Mouse (Mus musculus): Measurements from ENCODE around the gene Dpm2.

The Dpm2 gene

DNA sequence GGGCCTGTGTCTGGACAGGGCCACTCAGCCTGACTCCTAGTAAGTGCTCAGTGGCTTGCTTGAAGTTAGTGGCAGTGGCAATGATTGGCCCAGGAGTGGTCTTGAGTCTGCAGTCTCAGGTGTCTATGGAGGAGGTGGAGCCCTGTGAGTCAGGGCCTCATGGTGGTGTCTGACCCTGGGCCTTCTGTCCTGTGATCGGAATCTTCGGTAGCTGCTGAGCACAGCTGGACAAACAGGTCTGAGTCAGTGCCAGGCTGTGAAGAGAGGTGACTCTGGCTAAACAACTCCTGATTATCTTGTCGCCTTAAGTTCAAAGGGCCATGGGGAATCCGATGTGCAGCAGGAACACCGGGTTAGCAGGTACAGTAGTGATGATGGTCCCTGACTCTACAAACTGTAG lies 23.3 kb upstream of the Dpm2 start:
- DNase-seq (ENCODE audit: low read depth), result no peak

DNA sequence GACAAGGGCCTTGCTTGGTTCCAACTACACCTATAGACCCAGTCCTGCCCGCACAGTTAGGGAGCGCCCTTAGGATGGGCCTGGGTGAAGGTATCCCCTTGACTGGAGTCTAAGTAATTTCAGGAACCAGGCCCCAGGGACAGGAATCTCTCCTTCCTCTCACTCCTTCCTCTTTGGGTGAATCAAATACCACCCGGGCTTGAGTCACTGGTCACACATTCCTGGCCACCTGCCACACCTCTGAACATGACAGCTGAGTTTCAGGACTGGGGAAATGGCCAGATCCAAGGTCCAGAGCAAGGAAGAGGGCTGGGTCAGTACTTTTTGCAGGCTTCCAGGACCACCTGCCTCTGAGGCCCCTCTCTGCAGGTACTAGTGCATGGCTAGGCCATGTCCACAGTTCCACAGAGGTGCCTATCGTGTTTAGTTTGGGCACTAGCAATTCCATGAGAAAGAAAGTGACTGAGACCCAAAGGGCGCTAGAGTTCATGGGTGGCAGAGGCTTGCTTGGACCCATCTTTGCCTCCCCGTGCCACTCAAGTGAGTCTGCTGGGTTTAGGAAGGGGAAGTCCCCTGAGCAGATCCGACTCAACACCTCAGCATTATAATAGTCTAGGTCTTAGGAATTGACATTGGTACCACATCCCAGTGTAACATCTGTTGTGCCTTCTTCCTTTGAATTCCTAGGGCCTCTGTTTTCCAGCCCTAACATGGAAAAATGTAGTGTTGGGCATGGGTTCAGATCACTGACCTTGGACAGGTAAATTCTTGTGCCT lies 22.5 kb upstream of the Dpm2 start:
- no peak for DNase-seq (ENCODE audit: low read depth)

DNA sequence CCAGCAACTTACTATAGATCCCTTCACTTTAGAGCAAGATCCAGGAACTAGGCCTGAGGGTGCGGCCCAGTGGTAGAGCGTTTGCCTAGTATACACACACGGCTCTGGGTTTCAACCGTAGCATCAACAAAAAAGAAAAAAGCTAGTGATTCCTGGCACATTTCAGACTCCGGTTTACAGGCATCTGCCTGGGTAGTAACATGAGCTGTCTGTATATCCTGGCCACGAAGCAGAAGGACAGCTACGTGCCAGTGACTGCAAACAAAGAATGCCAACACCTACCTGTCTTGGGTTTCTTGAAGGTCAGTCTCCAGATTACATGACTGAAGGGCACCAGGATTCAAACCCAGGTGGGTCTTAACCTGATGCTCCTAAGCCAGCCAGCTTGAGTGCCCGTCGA lies 21.5 kb upstream of the Dpm2 start:
- DNase-seq (ENCODE audit: low read depth), result no peak

DNA sequence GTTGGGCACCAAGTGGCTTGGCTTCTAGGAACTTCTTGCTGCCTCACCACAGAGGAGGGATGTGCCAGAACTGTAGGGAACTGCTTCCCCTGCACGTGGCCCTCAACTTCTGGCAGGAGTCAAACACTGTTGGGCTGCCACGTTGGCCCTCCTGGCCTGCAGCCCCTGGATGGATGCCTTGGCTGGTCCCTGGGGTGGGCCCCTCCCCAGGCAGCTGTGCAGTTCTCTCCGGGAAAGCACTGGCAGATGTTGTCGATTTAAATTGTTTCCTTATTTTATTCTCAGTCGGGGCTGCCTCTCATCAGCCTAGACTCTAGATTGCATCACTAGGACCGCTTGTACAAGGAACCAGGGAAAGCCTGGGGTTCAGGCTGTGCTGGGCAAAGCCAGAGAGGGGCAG lies 20.9 kb upstream of the Dpm2 start:
- DNase-seq (ENCODE audit: low read depth), result no peak

DNA sequence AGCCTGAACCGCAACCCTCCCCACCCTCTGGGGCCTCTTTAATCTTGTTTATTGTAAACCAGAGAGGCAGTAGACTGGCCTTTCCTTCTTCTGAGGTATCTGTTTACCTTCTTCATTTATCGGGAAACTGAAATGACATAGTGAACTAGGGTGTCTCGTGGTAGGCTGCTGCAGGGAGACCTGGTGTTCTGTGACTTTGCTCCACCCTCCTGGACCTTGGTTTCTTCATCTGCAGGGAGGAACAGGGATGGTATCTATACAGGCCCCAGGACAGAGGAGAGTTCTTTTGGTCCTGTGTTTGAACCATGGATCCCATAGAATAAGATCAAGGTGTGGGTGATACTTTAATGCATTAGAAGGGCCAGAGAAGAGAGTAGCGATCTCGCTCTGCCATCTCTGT lies 19.4 kb upstream of the Dpm2 start:
- DNase-seq (ENCODE audit: low read depth), result no peak

DNA sequence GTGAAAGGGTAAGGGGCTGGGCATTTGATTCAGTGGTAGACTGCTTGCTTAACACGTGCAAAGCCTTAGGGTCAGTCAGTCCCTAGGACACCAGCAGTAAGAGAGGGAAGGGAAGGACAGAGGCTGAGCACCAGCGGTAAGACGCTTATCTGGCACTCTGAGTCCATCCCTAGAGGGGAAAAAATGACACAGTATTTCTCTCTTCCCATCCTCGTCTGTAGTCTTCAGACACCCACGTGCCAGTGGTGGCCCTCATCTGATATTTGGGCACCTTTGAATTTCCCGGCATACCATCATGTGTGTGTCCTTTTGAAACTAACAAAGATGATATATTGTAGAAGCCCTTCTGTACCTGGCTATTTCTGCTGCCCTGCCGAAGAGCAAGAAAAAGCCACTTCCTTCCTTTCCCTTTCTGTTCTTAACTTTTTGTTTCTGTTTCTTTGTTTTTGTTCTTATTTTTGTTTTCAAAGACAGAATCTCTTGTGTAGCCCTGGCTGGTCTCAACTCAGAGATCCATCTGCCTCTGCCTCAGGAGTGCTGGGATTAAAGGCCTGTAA lies 17.0 kb upstream of the Dpm2 start:
- no peak for DNase-seq (ENCODE audit: low read depth)

DNA sequence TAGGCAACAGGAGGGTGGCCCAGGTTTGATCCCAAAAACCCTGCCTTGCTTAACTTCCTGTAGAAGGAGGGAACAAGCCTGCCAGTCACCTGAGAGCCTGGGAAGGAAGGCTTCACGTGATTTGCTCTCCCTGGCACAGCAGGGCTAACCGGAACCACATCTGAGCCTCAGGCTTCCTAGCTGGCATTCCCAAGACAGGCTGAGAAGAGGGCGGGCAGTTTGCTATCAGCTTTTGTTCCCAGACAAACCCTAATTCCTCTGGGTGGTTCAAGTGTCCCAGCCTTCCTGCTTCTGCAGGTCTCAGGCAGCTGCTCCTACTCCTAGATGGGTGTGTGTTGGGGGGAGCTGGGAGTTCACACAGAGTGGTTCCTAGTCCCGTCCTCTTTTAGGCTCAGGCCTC lies 15.2 kb upstream of the Dpm2 start:
- DNase-seq (ENCODE audit: low read depth), result no peak

DNA sequence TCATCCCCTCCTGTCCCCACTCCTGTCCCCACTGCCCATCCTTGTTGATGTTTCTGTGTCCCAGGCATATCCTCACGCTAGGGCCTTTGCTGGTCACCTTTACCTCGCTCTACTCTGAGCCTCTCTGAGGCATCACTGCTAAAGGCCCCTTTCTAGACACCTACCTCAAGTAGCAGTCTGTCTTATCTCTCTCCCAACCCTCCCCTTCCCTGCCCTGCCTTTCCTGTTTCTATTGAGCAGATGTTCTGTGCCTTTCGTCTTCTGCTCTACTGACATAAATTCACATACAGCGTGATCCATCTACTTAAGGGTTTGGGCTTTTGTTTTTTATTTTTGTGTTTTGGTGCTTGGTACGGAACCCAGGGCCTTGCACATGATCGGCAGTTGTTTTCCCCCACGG lies 14.6 kb upstream of the Dpm2 start:
- DNase-seq (ENCODE audit: low read depth), result no peak

DNA sequence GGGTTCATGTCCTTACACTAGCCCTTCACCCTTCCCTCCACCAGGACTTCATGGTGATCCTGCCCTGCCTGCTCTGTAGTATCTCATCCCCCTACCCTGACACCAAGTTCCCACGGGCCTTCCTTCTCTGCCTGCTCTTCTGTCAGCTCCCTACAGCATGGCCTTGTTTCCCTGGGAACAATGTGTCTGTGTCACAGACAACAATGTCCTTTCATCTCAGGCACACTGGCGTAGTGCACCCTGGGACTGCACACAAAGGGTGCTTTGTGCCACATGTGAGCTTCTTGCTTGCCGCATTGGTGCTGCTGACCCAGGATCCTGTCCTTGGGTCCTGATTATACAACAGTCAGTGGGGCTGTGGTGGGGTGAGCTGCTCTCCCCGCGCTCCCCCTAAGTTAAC lies 11.1 kb upstream of the Dpm2 start:
- no peak for DNase-seq (ENCODE audit: low read depth)

DNA sequence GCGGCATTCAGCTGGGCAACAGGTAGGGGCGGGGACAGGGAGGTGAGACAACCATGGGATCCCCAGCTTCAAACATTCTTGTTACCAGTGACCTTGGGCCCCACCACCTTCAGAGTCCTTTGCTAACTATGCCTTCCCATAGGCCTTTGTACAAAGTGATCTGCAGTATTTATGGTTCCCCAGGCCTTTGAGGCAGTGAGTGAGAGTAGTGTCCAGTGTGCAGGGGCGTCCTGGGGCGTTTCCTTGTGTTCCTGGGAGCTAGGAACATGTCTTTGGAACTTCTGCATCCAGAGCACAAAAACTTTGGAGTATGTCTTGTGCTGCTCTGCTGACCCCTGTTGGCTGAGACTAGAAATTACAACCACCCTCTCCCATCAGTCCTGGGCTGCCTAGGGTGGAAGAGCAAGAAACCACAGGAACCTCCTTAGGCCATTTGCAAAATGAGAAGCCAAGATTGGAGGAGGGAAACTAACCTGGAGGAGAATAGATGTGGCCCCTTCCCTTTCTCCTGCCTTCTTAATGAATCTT lies 4.1 kb upstream of the Dpm2 start:
- DNase-seq (ENCODE audit: low read depth), result peak; percentile 68

DNA sequence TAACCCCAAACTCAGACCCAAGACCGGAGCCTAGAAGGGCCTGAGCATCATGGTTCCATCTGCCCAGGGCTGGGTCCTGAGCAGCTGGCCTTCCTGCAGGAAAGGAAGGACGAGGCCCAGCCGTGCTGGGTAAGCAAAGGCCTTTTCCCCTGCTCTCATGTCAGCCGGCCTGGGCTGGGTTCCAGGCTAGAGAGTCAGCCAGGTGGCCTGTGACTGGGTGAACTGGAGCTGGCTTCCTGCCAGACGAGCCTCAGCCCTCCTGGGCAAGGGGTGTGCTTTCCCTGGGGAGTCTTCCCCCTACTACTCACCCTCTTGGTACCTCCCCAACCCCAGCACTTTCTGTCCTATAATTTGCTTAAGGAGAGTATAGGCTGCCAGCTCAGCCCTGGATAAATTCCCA lies 2.5 kb upstream of the Dpm2 start:
- no peak for DNase-seq (ENCODE audit: low read depth)

DNA sequence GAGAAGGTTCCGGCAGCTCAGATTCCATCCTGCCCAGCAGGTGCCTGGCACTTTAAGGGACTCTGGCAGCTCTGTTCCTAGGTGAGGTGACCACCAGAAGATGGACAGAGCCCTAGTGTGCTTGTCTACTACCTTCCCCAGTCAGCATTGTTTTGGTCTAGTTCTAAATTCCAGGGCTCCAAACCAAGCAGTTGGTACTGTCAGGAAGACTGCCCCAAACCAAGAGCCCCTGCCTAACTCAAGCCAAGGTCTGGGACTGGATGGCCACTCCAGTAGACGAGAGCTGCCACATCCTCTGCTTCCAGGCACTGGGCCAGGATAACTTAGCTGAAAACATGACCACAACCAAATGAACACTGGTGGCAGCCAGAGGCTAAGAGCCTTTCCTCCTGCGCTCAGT lies 1.7 kb upstream of the Dpm2 start:
- no peak for DNase-seq (ENCODE audit: low read depth)

DNA sequence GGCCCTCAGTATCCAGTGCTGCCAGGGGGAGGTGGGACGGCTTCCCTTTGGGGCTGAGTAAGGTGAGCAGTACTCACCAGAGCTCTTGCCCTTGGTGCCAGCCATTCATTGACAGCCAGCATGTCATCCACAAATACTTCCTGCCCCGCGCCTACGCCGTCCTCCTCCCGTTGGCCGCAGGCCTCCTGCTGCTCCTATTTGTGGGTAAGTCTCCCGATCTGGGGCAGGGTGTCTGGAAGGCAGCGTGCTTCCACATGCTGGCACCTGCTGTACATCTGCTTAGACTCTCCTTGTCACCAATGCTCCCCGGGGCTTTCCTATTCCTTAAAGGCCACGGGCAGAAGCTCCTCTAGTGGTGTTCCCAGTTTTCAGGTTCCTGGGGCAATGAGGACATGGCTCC lies 1.5 kb downstream of the Dpm2 start:
- DNase-seq (ENCODE audit: low read depth), result no peak

DNA sequence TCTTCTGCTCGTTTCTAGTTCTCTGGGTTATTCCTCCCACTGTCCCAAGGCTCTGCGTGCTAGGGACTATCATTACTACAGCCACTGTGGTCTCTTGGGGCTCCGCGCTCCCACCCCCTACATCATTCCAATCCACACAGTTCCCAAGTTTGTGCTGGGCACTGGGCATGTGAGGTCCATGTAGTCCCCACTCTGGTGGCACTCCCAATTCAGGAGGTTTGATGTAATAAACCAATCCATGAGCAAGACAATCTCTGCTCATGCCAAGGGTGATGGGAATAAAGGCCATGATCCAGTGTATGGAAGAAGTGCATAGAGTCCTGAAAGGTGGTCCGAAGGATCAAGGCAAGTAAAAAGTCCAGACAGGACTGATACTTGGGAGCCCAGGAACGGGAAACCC lies 3.8 kb downstream of the Dpm2 start, which contains the start of gene Pip5kl1:
TSS of gene Pip5kl1 (plus strand) at position 301 of the 400 bp plus-strand sequence.
- no peak for DNase-seq (ENCODE audit: low read depth)

DNA sequence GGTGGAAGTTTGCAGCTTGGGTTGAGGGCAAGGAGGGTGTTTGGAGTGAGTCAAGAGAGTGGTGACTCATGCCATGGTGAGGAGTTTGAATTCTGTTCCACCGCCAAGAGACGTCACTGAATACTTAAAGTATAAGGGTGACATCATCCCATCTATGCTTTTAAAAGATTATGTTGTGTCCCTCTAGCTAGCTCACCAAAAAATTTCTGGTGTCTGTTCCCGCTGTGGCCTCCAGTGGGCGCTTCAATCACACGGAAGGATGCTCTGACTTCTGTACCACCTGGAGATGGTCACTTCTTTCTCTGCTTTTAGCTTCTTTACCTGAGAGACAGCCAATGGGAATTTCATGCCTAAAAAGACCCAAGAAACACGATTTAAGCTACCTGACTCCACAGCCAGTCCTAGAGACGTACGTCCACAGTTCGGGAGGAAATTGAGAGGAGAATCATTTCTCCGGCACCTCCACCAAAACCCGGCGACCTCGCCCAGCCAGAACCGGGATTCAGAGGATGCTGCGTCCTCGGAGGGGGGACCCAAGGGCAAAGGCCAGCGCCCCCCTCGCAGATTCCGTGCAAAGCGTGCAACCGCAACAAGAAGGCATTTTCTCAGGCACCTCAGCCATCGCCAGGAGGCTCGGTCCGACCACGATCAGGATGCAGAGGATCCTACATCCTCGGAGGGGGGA lies 4.4 kb downstream of the Dpm2 start:
- DNase-seq (ENCODE audit: low read depth), result peak; percentile 65

DNA sequence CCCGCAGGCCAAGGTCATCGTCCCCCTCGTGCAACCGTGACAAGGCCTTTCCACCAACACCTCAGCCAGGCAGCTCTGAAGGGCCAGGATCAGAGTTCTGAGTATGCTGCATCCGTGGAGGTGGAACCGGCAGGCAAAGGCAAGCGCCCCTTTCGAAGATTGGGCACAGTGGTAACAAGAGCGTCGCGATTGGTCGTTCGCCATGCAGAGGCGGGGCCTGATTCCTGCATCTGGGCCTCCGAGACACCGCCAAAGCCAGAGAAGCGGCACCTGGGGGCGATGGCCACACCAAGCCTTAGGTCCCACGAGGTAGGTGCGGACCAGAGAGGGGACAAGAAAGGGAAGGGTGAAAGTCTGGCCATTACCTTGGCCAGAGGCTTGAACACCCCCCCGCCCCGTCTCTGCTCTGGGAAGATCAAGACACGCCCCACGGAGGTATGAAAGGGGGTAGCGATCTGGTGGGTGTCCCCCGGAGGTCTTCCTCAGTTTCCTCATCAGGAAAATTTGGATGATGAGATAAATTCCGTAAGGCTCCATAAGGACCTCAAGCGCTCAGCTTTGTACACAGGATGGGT lies 5.0 kb downstream of the Dpm2 start, which contains the start of gene 9430097D07Rik:
TSS of gene 9430097D07Rik (minus strand) at position 99 of the 575 bp plus-strand sequence.
- peak; percentile 31 for DNase-seq (ENCODE audit: low read depth)

DNA sequence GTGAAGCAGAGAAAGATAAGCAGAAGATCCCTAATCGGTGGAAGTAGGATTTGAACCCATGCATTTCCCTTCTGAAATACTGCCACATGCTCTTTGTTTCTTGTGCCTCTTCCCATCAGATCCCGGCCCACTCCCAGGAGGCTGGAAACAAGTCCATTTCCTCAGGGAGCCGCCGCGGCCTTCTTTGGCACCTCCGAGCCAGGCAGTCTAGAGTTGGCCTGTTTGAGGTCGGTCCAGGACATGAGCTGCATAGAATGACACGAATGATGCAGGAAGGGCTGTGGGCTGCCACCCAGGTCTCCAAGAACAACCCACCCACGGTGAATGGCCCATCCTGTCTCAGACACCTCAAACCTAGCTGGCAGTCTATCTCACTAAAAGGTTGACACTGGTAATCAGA lies 5.9 kb downstream of the Dpm2 start:
- no peak for DNase-seq (ENCODE audit: low read depth)

DNA sequence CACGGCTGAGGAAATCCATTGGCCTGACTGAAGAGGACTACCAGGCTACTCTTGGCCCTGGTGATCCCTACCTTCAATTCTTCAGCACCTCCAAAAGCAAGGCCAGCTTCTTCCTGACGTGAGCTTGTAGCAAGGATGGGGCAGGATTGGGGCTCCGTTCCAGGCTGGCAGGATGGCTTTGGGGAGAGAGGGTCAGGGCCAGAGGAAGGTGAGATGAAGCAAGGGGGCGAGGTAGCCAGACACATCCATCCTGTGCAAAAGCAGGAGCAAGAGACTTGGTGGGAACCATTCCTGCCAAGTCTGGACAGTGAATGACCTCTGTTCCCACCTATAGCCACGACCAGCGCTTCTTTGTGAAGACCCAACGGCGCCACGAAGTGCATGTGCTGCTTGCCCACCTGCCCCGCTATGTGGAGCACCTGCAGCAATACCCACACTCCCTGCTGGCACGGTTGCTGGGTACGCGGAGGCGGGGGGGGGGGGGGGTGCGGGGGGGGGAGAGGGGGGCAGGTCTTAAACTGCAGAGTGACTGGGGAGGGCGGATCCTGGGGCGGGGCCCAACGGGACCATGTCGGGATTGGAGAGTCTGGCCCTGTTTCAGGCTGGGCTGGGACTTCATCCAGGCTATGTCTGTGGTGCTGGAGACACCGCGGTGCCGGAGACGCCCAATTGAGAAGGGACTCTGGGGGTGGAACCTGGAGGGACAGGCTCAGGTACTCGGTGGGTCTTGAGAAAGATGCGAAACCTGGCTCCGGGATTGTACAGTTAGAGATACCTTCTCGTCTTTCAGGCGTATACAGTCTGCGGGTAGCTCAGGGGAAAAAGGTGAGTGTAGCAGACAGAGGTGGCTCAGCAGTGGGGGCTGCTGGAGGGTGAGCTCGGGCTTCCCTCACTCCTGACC lies 7.7 kb downstream of the Dpm2 start:
- DNase-seq (ENCODE audit: low read depth), result no peak

DNA sequence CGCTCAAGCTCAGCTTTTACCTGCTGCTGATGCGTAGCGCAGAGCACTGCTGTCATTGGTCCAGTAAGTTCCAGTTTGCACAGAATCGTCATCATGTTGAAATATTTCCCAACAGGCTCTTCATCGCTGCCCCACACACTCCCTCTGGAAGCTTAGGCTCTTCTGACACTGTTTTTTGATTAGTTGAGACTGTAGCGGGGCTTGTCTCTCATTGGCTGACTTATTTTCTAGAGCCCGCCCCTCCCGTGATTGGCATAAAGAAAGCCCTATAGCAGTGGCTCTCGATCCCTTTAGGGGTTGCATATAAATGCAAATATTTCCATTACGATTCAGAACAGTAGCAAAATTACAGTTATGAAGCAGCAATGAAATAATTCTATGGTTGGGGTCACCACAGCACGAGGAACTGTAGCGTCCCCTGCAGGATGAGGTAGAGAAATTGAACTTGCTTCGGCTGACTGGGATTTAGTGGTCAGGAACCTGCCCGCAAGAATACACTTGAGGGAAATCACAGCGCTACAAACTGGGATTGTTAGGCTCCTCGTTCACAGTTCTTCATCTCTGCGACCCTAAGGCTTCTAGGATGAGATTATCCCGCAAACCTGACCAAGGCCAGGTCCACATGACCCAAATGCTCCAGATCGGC lies 10.9 kb downstream of the Dpm2 start:
- DNase-seq (ENCODE audit: low read depth), result no peak

DNA sequence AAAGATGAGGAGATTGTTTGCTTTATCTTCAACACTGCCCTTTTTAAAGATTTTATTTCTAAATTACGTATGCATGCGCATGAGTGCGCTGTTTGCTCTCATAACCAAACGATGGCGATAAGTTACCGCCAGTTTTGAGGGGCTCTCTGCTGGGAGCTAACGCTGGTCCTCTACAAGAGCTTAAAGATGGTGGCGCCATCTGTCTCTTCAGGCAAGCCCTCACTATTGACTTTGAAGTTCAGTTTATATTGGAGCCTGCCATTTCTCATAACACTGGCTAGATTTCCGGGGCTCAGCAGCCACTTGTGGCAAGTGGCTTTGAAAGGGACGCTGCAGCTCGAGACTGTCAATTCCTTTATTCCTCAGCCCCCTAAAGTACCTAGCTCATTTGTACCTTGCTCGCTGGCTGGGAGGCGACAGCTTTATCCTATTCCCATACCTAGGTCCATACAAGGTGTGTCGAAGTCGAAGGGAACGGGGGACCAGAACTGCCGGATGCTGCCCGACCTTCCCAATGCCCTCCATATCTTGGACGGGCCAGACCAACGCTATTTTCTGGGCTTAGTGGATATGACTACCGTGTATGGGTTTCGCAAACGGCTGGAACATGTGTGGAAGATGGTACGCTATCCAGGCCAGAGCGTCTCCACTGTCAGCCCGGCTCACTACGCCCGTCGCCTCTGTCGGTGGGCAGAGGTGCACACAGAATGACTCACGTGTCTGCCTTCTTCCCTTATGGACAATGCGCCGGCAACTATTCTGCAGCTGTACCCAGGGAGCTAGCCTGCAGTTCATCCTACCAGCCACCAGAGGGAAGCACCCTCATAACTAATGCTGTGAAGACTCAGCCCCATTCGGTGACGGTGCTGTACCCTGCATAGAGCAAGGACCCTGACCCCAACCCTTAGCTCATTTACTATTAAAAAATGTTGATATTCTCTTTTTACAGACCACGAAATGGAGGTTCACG lies 12.5 kb downstream of the Dpm2 start:
- peak; percentile 86 for DNase-seq (ENCODE audit: low read depth)

Measured in c-Kit-positive CD71-negative TER-119-negative erythroid progenitor cells, embryonic 14.5 days (primary cell).